ENCODE assay signal across 9 mouse cellular contexts in the genomic region with DNA sequence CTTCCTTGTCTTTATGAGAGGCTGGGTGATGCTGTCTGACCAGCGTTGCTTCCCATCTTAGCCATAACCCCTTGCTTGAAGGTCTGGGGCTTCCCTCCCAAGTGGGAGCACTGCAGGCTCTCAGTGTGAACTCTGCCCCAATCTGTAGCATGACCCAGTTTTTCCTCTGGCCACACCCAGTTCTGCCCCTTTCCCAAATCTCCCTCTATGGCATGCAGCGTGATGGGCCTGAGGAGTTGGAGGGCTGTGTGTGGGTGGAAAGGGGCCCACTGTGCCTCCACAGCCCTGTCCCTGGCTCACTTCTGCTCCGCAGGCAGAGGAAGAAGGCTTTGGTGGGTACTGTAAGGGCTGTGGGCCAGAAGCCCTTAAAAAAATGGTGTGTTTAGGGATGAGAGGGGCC. TPM values are rescaled to one million over a fixed set of nuclear protein-coding genes. Genes with fewer than 3 reads are reported as not detected.
A peak's percentile ranks its signal among the peaks of the same experiment; 100 is the strongest.
DNase-seq lines count a peak whose midpoint lies in the region; ATAC-seq and TF ChIP-seq lines count a peak whose summit lies in the region.
"Had no signal": no experiment of that assay in that cellular context is flagged by ENCODE, and none has a peak within 500 bp of the region (broad histone marks: within the 10 kb centered on the region; RNA-seq: fewer than 3 reads in every experiment).

No protein-coding gene starts in this region.

- no peak overlapping the region for H3K27ac ChIP-seq in kidney, embryonic 14.5 days (ENCODE audit: low read depth, low read length)
- peak overlapping the region; percentile 58 for H3K27ac ChIP-seq in brown adipose tissue, adult 24 weeks (replicated peaks; ENCODE audit: low read depth, low read length)
- H3K27ac ChIP-seq in heart, postnatal 0 days (ENCODE audit: low read depth), result peak overlapping the region; percentile 44; the same call in 1 of the 2 replicates
- H3K27ac ChIP-seq in midbrain, embryonic 12.5 days (replicated peaks), result peak overlapping the region; percentile 80

- H3K27me3 ChIP-seq in kidney, embryonic 14.5 days (ENCODE audit: control insufficient read depth, insufficient read depth, low read length), result no peaks in the 10 kb centered on the region
- no peaks in the 10 kb centered on the region for H3K27me3 ChIP-seq in heart, postnatal 0 days (ENCODE audit: control insufficient read depth, insufficient read depth, low read length)
- H3K27me3 ChIP-seq in midbrain, embryonic 12.5 days, result no peaks in the 10 kb centered on the region

- TF ChIP-seq CTCF in heart, postnatal 0 days (IDR thresholded peaks at IDR 0.05; ENCODE audit: low read depth), result no peak

- no peaks in the 10 kb centered on the region for H3K9me3 ChIP-seq in kidney, embryonic 14.5 days (ENCODE audit: control insufficient read depth, low read length)
- H3K9me3 ChIP-seq in heart, postnatal 0 days (replicated peaks; ENCODE audit: control insufficient read depth, low read length), result no peaks in the 10 kb centered on the region
- H3K9me3 ChIP-seq in midbrain, embryonic 12.5 days, result no peaks in the 10 kb centered on the region

- no peak for DNase-seq in kidney, adult 9 months
- DNase-seq in heart, postnatal 0 days (ENCODE audit: low spot score), result no peak
- DNase-seq in embryo, embryonic 9.5 days (ENCODE audit: extremely low spot score), result no peak
- DNase-seq in frontal cortex, postnatal 14 days (ENCODE audit: low spot score in 2 of 2), result no peak
- no peak for DNase-seq in kidney, adult 11 months

- peak overlapping the region; percentile 83 for H3K9ac ChIP-seq in kidney, embryonic 14.5 days (ENCODE audit: low read depth, low read length)
- H3K9ac ChIP-seq in heart, postnatal 0 days (replicated peaks; ENCODE audit: low read depth, low read length), result no peak overlapping the region; the same call in 1 of the 2 replicates
- H3K9ac ChIP-seq in midbrain, embryonic 12.5 days (replicated peaks), result peak overlapping the region; percentile 98

- peaks cover 53% of the 10 kb centered on the region for H3K36me3 ChIP-seq in kidney, embryonic 14.5 days (ENCODE audit: control insufficient read depth, insufficient read depth, low read length)
- peaks cover 49% of the 10 kb centered on the region for H3K36me3 ChIP-seq in heart, postnatal 0 days (replicated peaks; ENCODE audit: control insufficient read depth, insufficient read depth, low read length)
- H3K36me3 ChIP-seq in midbrain, embryonic 12.5 days, result peaks cover 54% of the 10 kb centered on the region

- WGBS in kidney, embryonic 14.5 days, result 39% methylated on average over 3 of the region's 3 CpGs
- WGBS in heart, postnatal 0 days, result 45% methylated on average over 3 of the region's 3 CpGs
- 60% methylated on average over 3 of the region's 3 CpGs for WGBS in midbrain, embryonic 12.5 days

- H3K4me1 ChIP-seq in kidney, embryonic 14.5 days (ENCODE audit: control insufficient read depth, insufficient read depth, low read length), result peaks cover 36% of the 10 kb centered on the region
- peaks cover 19% of the 10 kb centered on the region for H3K4me1 ChIP-seq in brown adipose tissue, adult 24 weeks (ENCODE audit: control insufficient read depth, insufficient read depth, insufficient read length, low read length)
- H3K4me1 ChIP-seq in heart, postnatal 0 days (ENCODE audit: control insufficient read depth, insufficient read depth), result peaks cover 31% of the 10 kb centered on the region
- H3K4me1 ChIP-seq in midbrain, embryonic 12.5 days, result peaks cover 34% of the 10 kb centered on the region

- peak overlapping the region; percentile 90 for H3K4me2 ChIP-seq in kidney, embryonic 14.5 days (replicated peaks; ENCODE audit: low read depth, low read length)
- H3K4me2 ChIP-seq in heart, postnatal 0 days (ENCODE audit: low read depth, low read length), result peak overlapping the region; percentile 97
- H3K4me2 ChIP-seq in midbrain, embryonic 12.5 days (replicated peaks), result peak overlapping the region; percentile 86

- ATAC-seq in kidney, embryonic 14.5 days (ENCODE audit: low FRiP score, low TSS enrichment), result no peak
- ATAC-seq in heart, postnatal 0 days (ENCODE audit: insufficient read depth, low read depth), result no peak
- ATAC-seq in midbrain, embryonic 12.5 days (ENCODE audit: low FRiP score, low read depth), result no peak

- no peak for TF ChIP-seq EP300 in heart, postnatal 0 days (IDR thresholded peaks at IDR 0.05; ENCODE audit: low read depth)

- H3K4me3 ChIP-seq in kidney, embryonic 14.5 days (ENCODE audit: low read length), result peak overlapping the region; percentile 84
- peak overlapping the region; percentile 100 for H3K4me3 ChIP-seq in brown adipose tissue, adult 24 weeks (ENCODE audit: insufficient read depth, low read depth, low read length)
- H3K4me3 ChIP-seq in heart, postnatal 0 days (ENCODE audit: low read depth, low read length), result peak overlapping the region; percentile 75
- peak overlapping the region; percentile 89 for H3K4me3 ChIP-seq in midbrain, embryonic 12.5 days

RNA-seq across cellular contexts. Expression of gene Chd4, which starts 2.7 kb away (rescaled TPM):
- 72.1 and 106 TPM in 2 replicates for polyA plus RNA-seq in kidney, embryonic 14.5 days (2014; fragmentation: Nextera tagmentation; extraction: Ambion mirVana)
- polyA plus RNA-seq in brown adipose tissue, adult 24 weeks (2012; ENCODE audit: insufficient read depth, insufficient read length, missing spikeins), result 73.3 and 90.8 TPM in 2 replicates
- 82.2 and 98.0 TPM in 2 replicates for total RNA-seq in heart, postnatal 0 days (2014; rRNA removed; ENCODE audit: low replicate concordance)
- 55.5 and 58.1 TPM in 2 replicates for polyA plus RNA-seq in heart, postnatal 0 days (2015; fragmentation: Nextera tagmentation; extraction: Ambion mirVana)
- polyA plus RNA-seq in midbrain, embryonic 12.5 days (2016; fragmentation: Nextera tagmentation; extraction: Ambion mirVana), result 127 and 132 TPM in 2 replicates

RNA-seq across cellular contexts. Expression of gene Lpar5, which starts 30.8 kb away (rescaled TPM):
- polyA plus RNA-seq in kidney, embryonic 14.5 days (2014; fragmentation: Nextera tagmentation; extraction: Ambion mirVana), result 0.43 and 0.45 TPM in 2 replicates
- polyA plus RNA-seq in brown adipose tissue, adult 24 weeks (2012; ENCODE audit: insufficient read depth, insufficient read length, missing spikeins), result not detected in 2 replicates
- not detected in 2 replicates for total RNA-seq in heart, postnatal 0 days (2014; rRNA removed; ENCODE audit: low replicate concordance)
- polyA plus RNA-seq in heart, postnatal 0 days (2015; fragmentation: Nextera tagmentation; extraction: Ambion mirVana), result 0.12 TPM in 1 of 2 replicates, not detected in the other
- polyA plus RNA-seq in midbrain, embryonic 12.5 days (2016; fragmentation: Nextera tagmentation; extraction: Ambion mirVana), result 0.16 and 0.26 TPM in 2 replicates
- total RNA-seq: liver, adult 2 months had no signal

RNA-seq across cellular contexts. Expression of gene Nop2, which starts 33.2 kb away (rescaled TPM):
- polyA plus RNA-seq in kidney, embryonic 14.5 days (2014; fragmentation: Nextera tagmentation; extraction: Ambion mirVana), result 58.2 and 67.2 TPM in 2 replicates
- 10.0 and 16.0 TPM in 2 replicates for polyA plus RNA-seq in brown adipose tissue, adult 24 weeks (2012; ENCODE audit: insufficient read depth, insufficient read length, missing spikeins)
- 21.4 and 22.9 TPM in 2 replicates for total RNA-seq in heart, postnatal 0 days (2014; rRNA removed; ENCODE audit: low replicate concordance)
- polyA plus RNA-seq in heart, postnatal 0 days (2015; fragmentation: Nextera tagmentation; extraction: Ambion mirVana), result 20.6 and 25.3 TPM in 2 replicates
- 54.1 and 56.4 TPM in 2 replicates for polyA plus RNA-seq in midbrain, embryonic 12.5 days (2016; fragmentation: Nextera tagmentation; extraction: Ambion mirVana)

RNA-seq across cellular contexts. Expression of gene Iffo1, which starts 46.5 kb away (rescaled TPM):
- 7.0 and 7.4 TPM in 2 replicates for polyA plus RNA-seq in kidney, embryonic 14.5 days (2014; fragmentation: Nextera tagmentation; extraction: Ambion mirVana)
- 2.9 and 3.2 TPM in 2 replicates for polyA plus RNA-seq in brown adipose tissue, adult 24 weeks (2012; ENCODE audit: insufficient read depth, insufficient read length, missing spikeins)
- total RNA-seq in heart, postnatal 0 days (2014; rRNA removed; ENCODE audit: low replicate concordance), result 10.6 and 41.9 TPM in 2 replicates
- 10.5 and 12.3 TPM in 2 replicates for polyA plus RNA-seq in heart, postnatal 0 days (2015; fragmentation: Nextera tagmentation; extraction: Ambion mirVana)
- polyA plus RNA-seq in midbrain, embryonic 12.5 days (2016; fragmentation: Nextera tagmentation; extraction: Ambion mirVana), result 18.7 and 18.8 TPM in 2 replicates

RNA-seq across cellular contexts. Expression of gene Acrbp, which starts 49.0 kb away (rescaled TPM):
- polyA plus RNA-seq in kidney, embryonic 14.5 days (2014; fragmentation: Nextera tagmentation; extraction: Ambion mirVana), result 14.0 and 14.7 TPM in 2 replicates
- polyA plus RNA-seq in brown adipose tissue, adult 24 weeks (2012; ENCODE audit: insufficient read depth, insufficient read length, missing spikeins), result 5.1 and 5.5 TPM in 2 replicates
- total RNA-seq in heart, postnatal 0 days (2014; rRNA removed; ENCODE audit: low replicate concordance), result 2.6 and 6.0 TPM in 2 replicates
- 2.2 and 2.7 TPM in 2 replicates for polyA plus RNA-seq in heart, postnatal 0 days (2015; fragmentation: Nextera tagmentation; extraction: Ambion mirVana)
- polyA plus RNA-seq in midbrain, embryonic 12.5 days (2016; fragmentation: Nextera tagmentation; extraction: Ambion mirVana), result 18.0 and 18.9 TPM in 2 replicates
